Comparison of ENCODE assay signal across 16 mouse cellular contexts in the genomic region with DNA sequence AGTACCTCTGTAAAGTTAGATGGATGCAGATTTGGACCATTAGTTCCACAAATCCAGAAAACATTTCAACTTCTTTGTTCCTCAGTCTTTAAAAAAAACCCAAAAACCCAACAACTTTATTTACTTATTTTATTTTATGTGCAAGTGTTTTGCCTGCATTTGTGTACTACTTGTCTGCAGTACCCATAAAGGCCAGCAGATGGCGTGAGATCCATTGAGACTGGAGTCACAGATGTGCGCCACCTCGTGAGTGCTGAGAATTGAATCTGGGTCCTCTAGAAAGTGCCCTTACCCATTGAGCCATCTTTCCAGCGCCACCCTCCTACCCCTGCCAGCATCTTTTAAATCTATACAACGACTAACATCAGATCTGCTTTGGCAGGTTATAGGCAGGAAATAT. TPM values are rescaled to one million over a fixed set of nuclear protein-coding genes. Genes with fewer than 3 reads are reported as not detected.
DNase-seq lines count a peak whose midpoint lies in the region; ATAC-seq and TF ChIP-seq lines count a peak whose summit lies in the region.
"Had no signal": no experiment of that assay in that cellular context is flagged by ENCODE, and none has a peak within 500 bp of the region (broad histone marks: within the 10 kb centered on the region; RNA-seq: fewer than 3 reads in every experiment).

No protein-coding gene starts in this region.

- no peak overlapping the region for H3K27ac ChIP-seq in gastrocnemius, adult 2 months
- no peak overlapping the region for H3K27ac ChIP-seq in lung, embryonic 14.5 days (ENCODE audit: low read depth)
- H3K27ac ChIP-seq in embryonic fibroblast, embryonic 13.5 days (ENCODE audit: insufficient read depth, low read length), result no peak overlapping the region
- H3K27ac ChIP-seq: embryonic facial prominence, embryonic 15.5 days; midbrain, embryonic 13.5 days had no signal

- H3K4me1 ChIP-seq in lung, embryonic 14.5 days (ENCODE audit: insufficient read depth), result no peaks in the 10 kb centered on the region
- H3K4me1 ChIP-seq in E14TG2a.4 (replicated peaks; ENCODE audit: low read depth, low read length), result peaks cover 8% of the 10 kb centered on the region
- H3K4me1 ChIP-seq in embryonic fibroblast, embryonic 13.5 days (ENCODE audit: control insufficient read depth, insufficient read depth, low read length), result no peaks in the 10 kb centered on the region
- H3K4me1 ChIP-seq: embryonic facial prominence, embryonic 15.5 days had no signal

- no peak overlapping the region for H3K4me3 ChIP-seq in gastrocnemius, adult 2 months
- H3K4me3 ChIP-seq in lung, embryonic 14.5 days (ENCODE audit: low read depth, low read length), result no peak overlapping the region
- H3K4me3 ChIP-seq in E14TG2a.4 (replicated peaks; ENCODE audit: low read length), result no peak overlapping the region
- H3K4me3 ChIP-seq in embryonic fibroblast, embryonic 13.5 days (ENCODE audit: insufficient read depth, low read length), result no peak overlapping the region
- H3K4me3 ChIP-seq: embryonic facial prominence, embryonic 15.5 days; midbrain, embryonic 13.5 days had no signal

- DNase-seq in gastrocnemius, adult 2 months, result no peak
- DNase-seq in gastrocnemius, postnatal 25 days, result no peak
- peak; percentile 6 for DNase-seq in lung, embryonic 14.5 days
- DNase-seq in lung, postnatal 4 days, result no peak
- no peak for DNase-seq in left cerebral cortex, adult 18-20 months (ENCODE audit: low spot score in 2 of 2)
- DNase-seq: adrenal gland, postnatal 25 days; cerebellum, postnatal 25 days; gastrocnemius, postnatal 10 days; heart, postnatal 14 days; kidney, adult 11 months had no signal

- TF ChIP-seq POLR2A in embryonic fibroblast, embryonic 13.5 days (IDR thresholded peaks at IDR 0.05; ENCODE audit: low read depth, low read length), result no peak

- peak; percentile 40 for TF ChIP-seq CTCF in gastrocnemius, adult 2 months (IDR thresholded peaks at IDR 0.05)
- TF ChIP-seq CTCF in lung, embryonic 14.5 days (IDR thresholded peaks at IDR 0.05; ENCODE audit: low read depth), result peak; percentile 55
- peak; percentile 83 for TF ChIP-seq CTCF in E14TG2a.4 (conservative IDR thresholded peaks at IDR 0.05; ENCODE audit: low read length)
- TF ChIP-seq CTCF in embryonic fibroblast, embryonic 13.5 days (IDR thresholded peaks at IDR 0.05; ENCODE audit: borderline replicate concordance, insufficient read depth, low read length), result peak; percentile 19; the same call in 1 of the 2 replicates

- ATAC-seq in lung, embryonic 14.5 days (ENCODE audit: insufficient read depth), result no peak
- ATAC-seq in megakaryocyte, adult 5-6 weeks (ENCODE audit: poor library complexity, severe bottlenecking), result no peak
- ATAC-seq: midbrain, embryonic 13.5 days had no signal

- no peaks in the 10 kb centered on the region for H3K27me3 ChIP-seq in lung, embryonic 14.5 days (ENCODE audit: insufficient read depth, low read length)
- H3K27me3 ChIP-seq in E14TG2a.4 (ENCODE audit: insufficient read depth, low read length), result peaks cover 9% of the 10 kb centered on the region
- H3K27me3 ChIP-seq: CH12.LX; embryonic facial prominence, embryonic 15.5 days had no signal

- no peaks in the 10 kb centered on the region for H3K36me3 ChIP-seq in lung, embryonic 14.5 days (ENCODE audit: insufficient read depth)
- H3K36me3 ChIP-seq in E14TG2a.4 (ENCODE audit: insufficient read depth, low read length), result no peaks in the 10 kb centered on the region
- H3K36me3 ChIP-seq: embryonic facial prominence, embryonic 15.5 days; midbrain, embryonic 13.5 days had no signal

- 65% methylated on average over 5 of the region's 5 CpGs for WGBS in lung, embryonic 14.5 days

- no peak overlapping the region for H3K4me2 ChIP-seq in lung, embryonic 14.5 days
- H3K4me2 ChIP-seq: embryonic facial prominence, embryonic 15.5 days; midbrain, embryonic 13.5 days had no signal

- H3K9me3 ChIP-seq in lung, embryonic 14.5 days (ENCODE audit: low read depth, low read length), result no peaks in the 10 kb centered on the region
- H3K9me3 ChIP-seq in E14TG2a.4 (ENCODE audit: low read length), result no peaks in the 10 kb centered on the region
- H3K9me3 ChIP-seq: embryonic facial prominence, embryonic 15.5 days had no signal

- no peak overlapping the region for H3K9ac ChIP-seq in lung, embryonic 14.5 days
- H3K9ac ChIP-seq: embryonic facial prominence, embryonic 15.5 days; midbrain, embryonic 13.5 days had no signal

- intact Hi-C loops in gastrocnemius, adult 2 months (cut with DNase I), result no loop called here

RNA-seq across cellular contexts. Expression of a gene that starts 53.0 kb away (rescaled TPM):
- total RNA-seq in gastrocnemius, adult 2 months (2021), result under 1 TPM; 0.33 to 0.36 TPM
- total RNA-seq in gastrocnemius, postnatal 25 days (2021), result under 1 TPM in 1 of 2 experiments, not detected in 1; 0.26 TPM
- 0.13 and 0.18 TPM in 2 replicates for polyA plus RNA-seq in lung, embryonic 14.5 days (2014; fragmentation: Nextera tagmentation; extraction: Ambion mirVana)
- polyA plus RNA-seq in embryonic fibroblast, embryonic 13.5 days (2011; ENCODE audit: insufficient read length, low read depth, missing spikeins), result not detected in 2 replicates
- 1.9 TPM in 2 replicates for total RNA-seq in megakaryocyte, adult 5-6 weeks (2015)
- total RNA-seq in megakaryocyte, adult 5-6 weeks (2017), result 0.22 and 0.73 TPM in 2 replicates
- under 1 TPM; 0.28 to 0.59 TPM for total RNA-seq in left cerebral cortex, adult 18-20 months (2021)
- total RNA-seq: CH12.LX had no signal

Comparison
In these comparisons a context has a peak if more than half of its experiments do, and no peak if none do; other contexts are left out.
1. CTCF ChIP-seq: peak in every context shown above with its lines; median percentile 83 in E14TG2a.4; 55 in lung, embryonic 14.5 days; 40 in gastrocnemius, adult 2 months; 19 in embryonic fibroblast, embryonic 13.5 days.